Mouse (Mus musculus): ENCODE measurements around the gene Dbndd2. TPM values are rescaled to one million over a fixed set of nuclear protein-coding genes. Genes with fewer than 3 reads are reported as not detected.

The Dbndd2 gene
- polyA plus RNA-seq, 1 experiment from 2014 or later, result 10.5 TPM

GRCm38 (mm10) chr2:164522280-164522679 is 36.4 kb downstream of the Dbndd2 start:
- Histone ChIP-seq H3K36me3 (ENCODE audit: control insufficient read depth, insufficient read depth, low read length) (no peaks in the 10 kb centered on the region), H3K4me3 (ENCODE audit: low read depth, low read length) (no peak overlapping the region), H3K4me1 (ENCODE audit: control insufficient read depth, insufficient read depth, low read length) (peaks cover 19% of the 10 kb centered on the region), H3K27ac (replicated peaks; ENCODE audit: low read depth, low read length) (peak overlapping the region; percentile 63), H3K9me3 (ENCODE audit: control insufficient read depth, low read length) (peaks cover 5% of the 10 kb centered on the region), H3K9ac (ENCODE audit: low read depth, low read length) (no peak overlapping the region), H3K27me3 (replicated peaks; ENCODE audit: control insufficient read depth, insufficient read depth, low read length) (no peaks in the 10 kb centered on the region), H3K4me2 (ENCODE audit: low read depth, low read length) (peak overlapping the region; percentile 11; the same call in 1 of the 2 replicates)
- WGBS, result 11% methylated on average over 8 of the region's 8 CpGs
- DNase-seq (ENCODE audit: low spot score) (peak; percentile 75), ATAC-seq (ENCODE audit: low read depth) (peak; percentile 53; the same call in 1 of the 2 replicates)

DNA sequence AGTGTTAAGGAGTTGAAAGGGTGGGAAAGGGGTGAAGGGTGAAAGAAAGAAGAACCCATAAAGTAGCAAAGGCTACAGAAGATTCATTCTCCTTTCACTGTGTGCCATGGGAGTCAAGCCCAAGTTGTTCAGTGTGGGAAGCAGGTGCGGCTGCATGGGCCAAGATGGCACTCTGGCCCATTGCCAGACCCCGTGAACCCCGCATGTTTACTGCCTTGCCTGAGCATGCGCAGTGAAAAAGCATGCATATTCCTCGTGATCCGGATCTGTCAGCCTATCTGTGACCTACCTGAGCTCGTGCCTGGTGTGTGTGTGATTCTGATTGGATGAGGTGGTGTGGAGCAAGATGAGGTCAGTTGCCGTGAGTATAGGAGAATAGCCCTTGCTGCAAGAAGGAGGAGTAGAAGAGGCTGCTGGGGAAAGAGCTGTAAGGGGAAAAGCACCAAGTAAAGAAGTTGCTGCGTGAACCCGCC is 37.4 kb downstream of the Dbndd2 start:
- no peak for ATAC-seq (ENCODE audit: low read depth)
- Histone ChIP-seq H3K4me1 (ENCODE audit: control insufficient read depth, insufficient read depth, low read length) (peaks cover 19% of the 10 kb centered on the region), H3K36me3 (ENCODE audit: control insufficient read depth, insufficient read depth, low read length) (no peaks in the 10 kb centered on the region), H3K9me3 (ENCODE audit: control insufficient read depth, low read length) (peaks cover 5% of the 10 kb centered on the region), H3K9ac (ENCODE audit: low read depth, low read length) (no peak overlapping the region), H3K27ac (replicated peaks; ENCODE audit: low read depth, low read length) (no peak overlapping the region), H3K27me3 (replicated peaks; ENCODE audit: control insufficient read depth, insufficient read depth, low read length) (no peaks in the 10 kb centered on the region), H3K4me2 (ENCODE audit: low read depth, low read length) (no peak overlapping the region), H3K4me3 (ENCODE audit: low read depth, low read length) (no peak overlapping the region)
- WGBS, result 85% methylated on average over 10 of the region's 10 CpGs
- no peak for DNase-seq (ENCODE audit: low spot score)

DNA sequence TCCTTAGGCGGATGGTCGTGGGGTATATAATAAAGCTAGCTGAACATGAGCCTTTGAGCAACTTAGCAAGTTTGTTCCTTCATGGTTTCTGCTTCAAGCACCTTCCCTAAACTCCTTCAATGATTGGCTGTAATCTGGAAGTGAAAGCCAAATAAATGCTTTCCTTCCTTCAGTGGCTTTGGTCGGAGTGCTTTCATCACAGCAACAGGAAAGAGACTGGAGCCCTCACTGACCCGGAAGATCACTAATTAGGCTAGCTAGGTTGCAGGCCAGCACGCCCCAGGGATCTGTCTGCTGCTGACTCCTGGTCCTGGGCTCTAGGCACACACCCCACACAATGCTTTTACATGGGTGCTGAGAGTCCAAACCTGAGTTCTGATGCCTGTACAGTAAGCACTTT is 42.7 kb downstream of the Dbndd2 start:
- no peaks in the 10 kb centered on the region for H3K4me1 ChIP-seq (ENCODE audit: control insufficient read depth, insufficient read depth, low read length)
- no peaks in the 10 kb centered on the region for H3K27me3 ChIP-seq (replicated peaks; ENCODE audit: control insufficient read depth, insufficient read depth, low read length)
- H3K27ac ChIP-seq (replicated peaks; ENCODE audit: low read depth, low read length), result no peak overlapping the region
- WGBS, result 66% methylated on average over 5 of the region's 5 CpGs
- no peaks in the 10 kb centered on the region for H3K9me3 ChIP-seq (ENCODE audit: control insufficient read depth, low read length)
- no peak for DNase-seq (ENCODE audit: low spot score)
- H3K36me3 ChIP-seq (ENCODE audit: control insufficient read depth, insufficient read depth, low read length), result no peaks in the 10 kb centered on the region
- no peak overlapping the region for H3K9ac ChIP-seq (ENCODE audit: low read depth, low read length)
- H3K4me3 ChIP-seq (ENCODE audit: low read depth, low read length), result no peak overlapping the region
- H3K4me2 ChIP-seq (ENCODE audit: low read depth, low read length), result no peak overlapping the region
- ATAC-seq (ENCODE audit: low read depth), result no peak

DNA sequence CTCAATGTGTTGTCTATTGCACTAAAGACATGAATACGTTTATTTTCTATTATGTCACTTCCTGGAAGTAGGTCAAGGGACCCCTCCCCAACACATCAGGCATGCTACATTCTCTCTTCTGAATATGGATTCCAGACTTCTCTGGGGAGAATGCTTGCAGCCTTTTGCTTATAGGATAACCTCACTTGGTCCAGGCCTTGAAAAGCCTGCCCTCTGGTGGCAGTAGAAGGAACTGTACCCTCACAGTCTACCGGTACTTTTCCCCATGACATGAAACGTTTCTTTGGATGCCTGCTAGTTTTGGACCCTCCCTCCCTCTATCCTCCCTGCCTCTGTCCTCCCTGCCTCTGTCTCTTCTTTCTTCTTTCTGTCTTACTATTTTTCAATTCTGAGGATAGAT is 45.3 kb downstream of the Dbndd2 start:
- peak; percentile 62; the same call in 1 of the 2 replicates for ATAC-seq (ENCODE audit: low read depth)
- WGBS, result 4% methylated on average over 3 of the region's 3 CpGs
- no peaks in the 10 kb centered on the region for H3K9me3 ChIP-seq (ENCODE audit: control insufficient read depth, low read length)
- H3K4me1 ChIP-seq (ENCODE audit: control insufficient read depth, insufficient read depth, low read length), result no peaks in the 10 kb centered on the region
- no peak overlapping the region for H3K4me2 ChIP-seq (ENCODE audit: low read depth, low read length)
- no peak overlapping the region for H3K4me3 ChIP-seq (ENCODE audit: low read depth, low read length)
- H3K36me3 ChIP-seq (ENCODE audit: control insufficient read depth, insufficient read depth, low read length), result no peaks in the 10 kb centered on the region
- no peaks in the 10 kb centered on the region for H3K27me3 ChIP-seq (replicated peaks; ENCODE audit: control insufficient read depth, insufficient read depth, low read length)
- H3K9ac ChIP-seq (ENCODE audit: low read depth, low read length), result no peak overlapping the region
- peak; percentile 78 for DNase-seq (ENCODE audit: low spot score)
- H3K27ac ChIP-seq (replicated peaks; ENCODE audit: low read depth, low read length), result no peak overlapping the region

GRCm38 (mm10) chr2:164534315-164534714 is 48.4 kb downstream of the Dbndd2 start:
- no peaks in the 10 kb centered on the region for H3K27me3 ChIP-seq (replicated peaks; ENCODE audit: control insufficient read depth, insufficient read depth, low read length)
- WGBS, result 57% methylated on average over 10 of the region's 10 CpGs
- ATAC-seq (ENCODE audit: low read depth) (no peak), DNase-seq (ENCODE audit: low spot score) (no peak)
- H3K9me3 ChIP-seq (ENCODE audit: control insufficient read depth, low read length), result no peaks in the 10 kb centered on the region
- H3K27ac ChIP-seq (replicated peaks; ENCODE audit: low read depth, low read length), result no peak overlapping the region
- H3K4me3 ChIP-seq (ENCODE audit: low read depth, low read length), result no peak overlapping the region
- H3K4me2 ChIP-seq (ENCODE audit: low read depth, low read length), result no peak overlapping the region
- no peaks in the 10 kb centered on the region for H3K4me1 ChIP-seq (ENCODE audit: control insufficient read depth, insufficient read depth, low read length)
- no peaks in the 10 kb centered on the region for H3K36me3 ChIP-seq (ENCODE audit: control insufficient read depth, insufficient read depth, low read length)
- no peak overlapping the region for H3K9ac ChIP-seq (ENCODE audit: low read depth, low read length)

- WGBS, result 82% methylated on average over 4 of the region's 4 CpGs
- ATAC-seq (ENCODE audit: low read depth), result no peak
Measured at GRCm38 (mm10) chr2:164537003-164537402, 51.1 kb downstream of the Dbndd2 start.

GRCm38 (mm10) chr2:164540652-164541427 is 54.9 kb downstream of the Dbndd2 start:
- peak; percentile 30; the same call in 1 of the 2 replicates for ATAC-seq (ENCODE audit: low read depth)
- Histone ChIP-seq H3K9me3 (ENCODE audit: control insufficient read depth, low read length) (no peaks in the 10 kb centered on the region), H3K4me1 (ENCODE audit: control insufficient read depth, insufficient read depth, low read length) (peaks cover 7% of the 10 kb centered on the region; the same call in 1 of the 2 replicates), H3K36me3 (ENCODE audit: control insufficient read depth, insufficient read depth, low read length) (no peaks in the 10 kb centered on the region), H3K27me3 (replicated peaks; ENCODE audit: control insufficient read depth, insufficient read depth, low read length) (no peaks in the 10 kb centered on the region), H3K4me3 (ENCODE audit: low read depth, low read length) (no peak overlapping the region), H3K27ac (replicated peaks; ENCODE audit: low read depth, low read length) (peak overlapping the region; percentile 44), H3K9ac (ENCODE audit: low read depth, low read length) (no peak overlapping the region), H3K4me2 (ENCODE audit: low read depth, low read length) (no peak overlapping the region)
- WGBS, result 23% methylated on average over 8 of the region's 8 CpGs
- no peak for DNase-seq (ENCODE audit: low spot score)

More at GRCm38 (mm10) chr2:164537003-164537402, 51.1 kb downstream of the Dbndd2 start:
- Histone ChIP-seq H3K27me3 (replicated peaks; ENCODE audit: control insufficient read depth, insufficient read depth, low read length) (no peaks in the 10 kb centered on the region), H3K4me3 (ENCODE audit: low read depth, low read length) (no peak overlapping the region), H3K36me3 (ENCODE audit: control insufficient read depth, insufficient read depth, low read length) (no peaks in the 10 kb centered on the region), H3K9me3 (ENCODE audit: control insufficient read depth, low read length) (no peaks in the 10 kb centered on the region), H3K9ac (ENCODE audit: low read depth, low read length) (no peak overlapping the region), H3K27ac (replicated peaks; ENCODE audit: low read depth, low read length) (no peak overlapping the region), H3K4me2 (ENCODE audit: low read depth, low read length) (no peak overlapping the region), H3K4me1 (ENCODE audit: control insufficient read depth, insufficient read depth, low read length) (peaks cover 7% of the 10 kb centered on the region; the same call in 1 of the 2 replicates)
- DNase-seq (ENCODE audit: low spot score), result no peak

GRCm38 (mm10) chr2:164542132-164542531 is 56.2 kb downstream of the Dbndd2 start:
- Histone ChIP-seq H3K4me3 (ENCODE audit: low read depth, low read length) (no peak overlapping the region), H3K4me2 (ENCODE audit: low read depth, low read length) (no peak overlapping the region), H3K4me1 (ENCODE audit: control insufficient read depth, insufficient read depth, low read length) (peaks cover 7% of the 10 kb centered on the region; the same call in 1 of the 2 replicates), H3K9me3 (ENCODE audit: control insufficient read depth, low read length) (no peaks in the 10 kb centered on the region), H3K36me3 (ENCODE audit: control insufficient read depth, insufficient read depth, low read length) (no peaks in the 10 kb centered on the region), H3K9ac (ENCODE audit: low read depth, low read length) (no peak overlapping the region), H3K27ac (replicated peaks; ENCODE audit: low read depth, low read length) (no peak overlapping the region), H3K27me3 (replicated peaks; ENCODE audit: control insufficient read depth, insufficient read depth, low read length) (no peaks in the 10 kb centered on the region)
- ATAC-seq (ENCODE audit: low read depth), result no peak
- no peak for DNase-seq (ENCODE audit: low spot score)
- 70% methylated on average over 5 of the region's 5 CpGs for WGBS

Data from embryonic facial prominence, embryonic 14.5 days (tissue).